Mouse (Mus musculus) stomach, embryonic 16.5 days (tissue): ENCODE measurements around the gene Tnrc18. TPM values are rescaled to one million over a fixed set of nuclear protein-coding genes. Genes with fewer than 3 reads are reported as not detected.

ENCODE experiments used
- ATAC-seq: fragments of 200-750 bp; cut with Nextera tagmentation; 2 replicates; pipeline ENCODE4 v1.8.0; 2017; ENCODE audit warnings: moderate number of reproducible peaks, moderate TSS enrichment; ENCODE audit not compliant: insufficient read depth, low FRiP score
- H3K27ac ChIP-seq: fragments of 300-500 bp; sonication (generic); 2 replicates; pipeline ENCODE4 v1.5.1; 2014; ENCODE audit warnings: low read length
- H3K27me3 ChIP-seq: fragments of 300-500 bp; sonication (generic); 2 replicates; pipeline ENCODE4 v1.6.1; 2014; ENCODE audit warnings: low read length, control low read depth, mixed read lengths; ENCODE audit not compliant: control insufficient read depth, insufficient read depth
- H3K36me3 ChIP-seq: fragments of 300-500 bp; sonication (generic); 2 replicates; pipeline ENCODE4 v1.6.1; 2014; ENCODE audit warnings: low read length; ENCODE audit not compliant: control insufficient read depth, insufficient read depth
- H3K4me1 ChIP-seq: fragments of 300-500 bp; sonication (generic); 2 replicates; pipeline ENCODE4 v1.6.1; 2014; ENCODE audit warnings: low read length, control low read depth, mixed read lengths; ENCODE audit not compliant: control insufficient read depth, insufficient read depth
- H3K4me2 ChIP-seq: fragments of 300-500 bp; sonication (generic); 2 replicates; pipeline ENCODE4 v1.6.1; 2014; ENCODE audit warnings: low read depth, low read length, mixed read lengths
- H3K4me3 ChIP-seq: fragments of 300-500 bp; sonication (generic); replicated peaks from 2 replicates; pipeline ENCODE4 v1.5.1; 2014; ENCODE audit warnings: mild to moderate bottlenecking, low read length
- H3K9ac ChIP-seq: fragments of 300-500 bp; sonication (generic); 2 replicates; pipeline ENCODE4 v1.6.1; 2014; ENCODE audit warnings: low read length
- H3K9me3 ChIP-seq: fragments of 300-500 bp; sonication (generic); replicated peaks from 2 replicates; pipeline ENCODE4 v1.6.1; 2016; ENCODE audit warnings: low read length, control low read depth; ENCODE audit not compliant: control insufficient read depth
- WGBS: fragments of 180-500 bp; shearing (Covaris S2); extraction: QIAGEN DNeasy Blood & Tissue Kit; methylation state at CpG from one replicate; pipeline ENCODE4 v1.1.7; 2014; 5-methylcytosine and 5-hydroxymethylcytosine counted together
- polyA plus RNA-seq: library from polyadenylated mRNA; unstranded; fragments of >200 nt; fragmentation: Nextera tagmentation; extraction: Ambion mirVana; gene quantifications from 2 replicates; pipeline ENCODE4 v1.2.1, GENCODE M21; 2015

Gene Tnrc18
- polyA plus RNA-seq, 1 experiment from 2014 or later: 16.9 TPM

DNA sequence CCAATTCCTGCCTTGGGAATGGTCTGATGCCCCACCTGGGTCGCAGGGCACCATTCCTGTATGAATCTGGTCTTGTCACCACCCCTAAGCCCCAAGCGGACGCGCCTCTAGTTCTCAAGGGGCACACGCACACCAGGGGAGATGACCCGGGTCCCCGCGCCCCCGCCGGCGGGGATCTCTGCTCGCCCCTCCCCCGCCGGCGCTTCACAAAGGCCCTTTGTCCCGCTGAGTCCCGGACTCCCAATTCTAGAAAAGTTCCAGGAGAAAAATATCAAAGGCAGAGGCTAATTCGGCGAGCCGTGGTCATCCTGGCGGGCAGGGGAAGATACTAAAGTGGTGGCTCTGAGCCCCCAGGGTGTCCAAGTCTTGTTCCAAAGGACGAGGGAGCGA lies 3.7 kb downstream of the Tnrc18 start:
- Histone ChIP-seq H3K9ac (peak overlapping the region; percentile 100), H3K27ac (peak overlapping the region; percentile 100), H3K36me3 (no peaks in the 10 kb centered on the region), H3K4me2 (peak overlapping the region; percentile 88), H3K27me3 (no peaks in the 10 kb centered on the region), H3K4me1 (peaks cover 36% of the 10 kb centered on the region), H3K9me3 (no peaks in the 10 kb centered on the region), H3K4me3 (peak overlapping the region; percentile 88)
- 3% methylated on average over 23 of the region's 23 CpGs for WGBS
- ATAC-seq: no peak

- Histone ChIP-seq H3K4me3 (peak overlapping the region; percentile 88), H3K9ac (peak overlapping the region; percentile 100), H3K27ac (peak overlapping the region; percentile 100), H3K4me1 (peaks cover 36% of the 10 kb centered on the region), H3K4me2 (peak overlapping the region; percentile 88), H3K36me3 (no peaks in the 10 kb centered on the region), H3K9me3 (no peaks in the 10 kb centered on the region), H3K27me3 (no peaks in the 10 kb centered on the region)
- WGBS: 9% methylated on average over 18 of the region's 18 CpGs
- ATAC-seq: no peak
Measured at GRCm38 (mm10) chr5:142812976-142813721, 4.3 kb downstream of the Tnrc18 start.

DNA sequence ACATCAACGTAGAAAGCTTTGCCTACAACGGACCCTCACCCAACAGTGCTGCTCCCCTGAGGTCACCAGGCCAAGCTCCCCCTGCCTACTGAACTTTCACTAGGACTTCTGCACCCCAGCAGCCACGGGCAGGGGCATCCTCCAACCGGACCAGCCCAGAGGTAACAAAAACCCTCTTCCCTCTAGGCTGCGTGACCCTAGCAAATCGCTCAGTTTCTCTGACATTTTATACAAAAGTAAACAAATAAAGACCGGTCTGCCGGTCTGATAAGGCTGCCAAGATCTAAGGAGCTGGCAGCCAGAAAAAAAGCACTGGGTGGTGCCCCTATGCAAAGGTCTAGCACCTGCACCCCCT lies 4.9 kb downstream of the Tnrc18 start:
- peak overlapping the region; percentile 100 for H3K9ac ChIP-seq
- peak overlapping the region; percentile 88 for H3K4me2 ChIP-seq
- H3K27ac ChIP-seq: peak overlapping the region; percentile 100; the same call in 1 of the 2 replicates
- H3K4me1 ChIP-seq: peaks cover 36% of the 10 kb centered on the region
- ATAC-seq: peak; percentile 2; the same call in 1 of the 2 replicates
- H3K4me3 ChIP-seq: peak overlapping the region; percentile 88
- H3K9me3 ChIP-seq: no peaks in the 10 kb centered on the region
- no peaks in the 10 kb centered on the region for H3K27me3 ChIP-seq
- 14% methylated on average over 8 of the region's 8 CpGs for WGBS
- no peaks in the 10 kb centered on the region for H3K36me3 ChIP-seq

DNA sequence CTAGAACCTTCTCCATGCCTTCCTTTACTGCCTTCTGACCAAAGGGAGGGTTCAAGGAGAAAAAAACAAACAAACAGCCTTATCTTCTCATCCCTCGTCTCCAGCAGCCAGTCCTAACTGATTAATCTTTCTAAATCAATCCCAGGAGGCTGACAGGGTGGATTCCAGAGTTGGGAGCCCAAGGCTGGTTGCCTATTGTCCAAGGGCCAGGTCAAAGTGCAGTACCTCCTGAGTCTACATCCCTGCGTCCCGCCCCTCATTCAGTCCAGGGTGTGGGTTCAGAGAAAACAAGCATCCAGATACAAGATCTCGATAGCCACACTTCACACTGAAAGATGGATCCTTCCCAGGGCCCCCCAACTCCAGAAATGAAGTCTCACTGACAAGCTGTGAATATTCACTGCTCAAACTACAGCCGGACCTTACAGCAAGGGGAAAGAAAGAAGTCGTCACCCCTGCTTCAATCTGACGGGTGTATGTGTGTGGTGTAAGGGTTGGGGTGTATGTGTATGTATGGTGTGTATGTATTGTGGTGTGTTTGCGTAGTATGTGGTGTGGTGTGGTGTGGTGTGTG lies 5.5 kb downstream of the Tnrc18 start:
- Histone ChIP-seq H3K4me3 (no peak overlapping the region), H3K4me2 (peak overlapping the region; percentile 88; the same call in 1 of the 2 replicates), H3K4me1 (peaks cover 36% of the 10 kb centered on the region), H3K27me3 (no peaks in the 10 kb centered on the region), H3K27ac (no peak overlapping the region), H3K36me3 (no peaks in the 10 kb centered on the region), H3K9me3 (no peaks in the 10 kb centered on the region), H3K9ac (0 out of 2 replicates have a peak overlapping the region, but pooled peaks have one; percentile 48)
- 49% methylated on average over 8 of the region's 8 CpGs for WGBS
- ATAC-seq: no peak

GRCm38 (mm10) chr5:142810710-142811599 lies 6.5 kb downstream of the Tnrc18 start:
- peak overlapping the region; percentile 19; the same call in 1 of the 2 replicates for H3K27ac ChIP-seq

GRCm38 (mm10) chr5:142807661-142808060 lies 9.8 kb downstream of the Tnrc18 start:
- Histone ChIP-seq H3K36me3 (peaks cover 5% of the 10 kb centered on the region; the same call in 1 of the 2 replicates), H3K9ac (no peak overlapping the region), H3K27me3 (no peaks in the 10 kb centered on the region), H3K27ac (no peak overlapping the region), H3K9me3 (no peaks in the 10 kb centered on the region), H3K4me2 (no peak overlapping the region), H3K4me1 (peaks cover 31% of the 10 kb centered on the region), H3K4me3 (no peak overlapping the region)
- no peak for ATAC-seq
- 65% methylated on average over 7 of the region's 7 CpGs for WGBS

More at GRCm38 (mm10) chr5:142810710-142811599, 6.5 kb downstream of the Tnrc18 start:
- no peak for ATAC-seq
- H3K4me2 ChIP-seq: peak overlapping the region; percentile 17; the same call in 1 of the 2 replicates
- peak overlapping the region; percentile 48 for H3K9ac ChIP-seq
- H3K4me1 ChIP-seq: peaks cover 36% of the 10 kb centered on the region
- 0 out of 2 replicates have a peak overlapping the region, but pooled peaks have one; percentile 0 for H3K4me3 ChIP-seq
- WGBS: 42% methylated on average over 20 of the region's 20 CpGs
- H3K36me3 ChIP-seq: peaks cover 5% of the 10 kb centered on the region; the same call in 1 of the 2 replicates
- no peaks in the 10 kb centered on the region for H3K27me3 ChIP-seq
- no peaks in the 10 kb centered on the region for H3K9me3 ChIP-seq

DNA sequence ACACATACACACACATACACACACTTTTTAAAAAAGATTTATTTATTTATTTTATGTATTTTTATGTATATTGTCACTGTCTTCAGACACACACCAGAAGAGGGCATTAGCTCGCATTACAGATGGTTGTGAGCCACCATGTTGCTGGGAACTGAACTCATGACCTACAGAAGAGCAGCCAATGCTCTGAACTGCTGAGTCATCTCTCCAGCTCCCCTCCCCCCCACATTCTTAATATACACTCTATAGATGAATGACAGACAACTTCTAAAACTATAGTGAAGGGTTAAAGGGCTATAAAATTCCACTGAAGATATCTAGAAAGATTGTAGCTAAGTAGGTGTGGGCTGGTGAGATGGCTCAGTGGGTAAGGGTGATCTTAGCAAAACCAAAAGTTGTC lies 13.7 kb downstream of the Tnrc18 start:
- Histone ChIP-seq H3K9me3 (no peaks in the 10 kb centered on the region), H3K4me3 (no peak overlapping the region), H3K4me2 (no peak overlapping the region), H3K27ac (no peak overlapping the region), H3K9ac (no peak overlapping the region), H3K27me3 (no peaks in the 10 kb centered on the region), H3K4me1 (peaks cover 27% of the 10 kb centered on the region), H3K36me3 (peaks cover 5% of the 10 kb centered on the region; the same call in 1 of the 2 replicates)
- WGBS: 88% methylated on average over 1 of the region's 1 CpGs
- no peak for ATAC-seq

DNA sequence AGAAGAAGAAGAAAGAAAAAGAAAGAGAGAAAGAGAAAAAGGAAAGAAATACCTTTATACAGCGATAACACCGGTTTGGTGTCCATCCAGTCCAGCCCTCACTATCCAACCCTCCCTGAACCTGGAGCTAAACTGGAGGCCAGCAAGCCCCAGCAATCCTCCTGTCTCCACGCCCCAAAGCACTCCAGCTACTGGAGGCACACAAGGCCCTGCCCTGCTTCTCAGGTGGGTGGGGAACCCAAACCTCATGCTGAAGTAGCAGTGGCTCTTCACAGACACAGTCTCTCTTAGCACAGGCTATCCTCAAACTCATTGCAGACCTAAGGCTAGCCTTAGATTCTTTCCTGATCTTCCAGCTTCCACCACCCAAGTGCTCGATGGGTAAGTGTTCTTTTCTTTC lies 14.6 kb downstream of the Tnrc18 start:
- no peak overlapping the region for H3K27ac ChIP-seq
- no peak overlapping the region for H3K9ac ChIP-seq
- peaks cover 27% of the 10 kb centered on the region for H3K4me1 ChIP-seq
- 70% methylated on average over 4 of the region's 4 CpGs for WGBS
- H3K4me2 ChIP-seq: no peak overlapping the region
- ATAC-seq: no peak
- peaks cover 5% of the 10 kb centered on the region; the same call in 1 of the 2 replicates for H3K36me3 ChIP-seq
- no peak overlapping the region for H3K4me3 ChIP-seq
- H3K27me3 ChIP-seq: no peaks in the 10 kb centered on the region
- no peaks in the 10 kb centered on the region for H3K9me3 ChIP-seq
